Mouse (Mus musculus): ENCODE measurements around the gene Adgrd1.

DNA sequence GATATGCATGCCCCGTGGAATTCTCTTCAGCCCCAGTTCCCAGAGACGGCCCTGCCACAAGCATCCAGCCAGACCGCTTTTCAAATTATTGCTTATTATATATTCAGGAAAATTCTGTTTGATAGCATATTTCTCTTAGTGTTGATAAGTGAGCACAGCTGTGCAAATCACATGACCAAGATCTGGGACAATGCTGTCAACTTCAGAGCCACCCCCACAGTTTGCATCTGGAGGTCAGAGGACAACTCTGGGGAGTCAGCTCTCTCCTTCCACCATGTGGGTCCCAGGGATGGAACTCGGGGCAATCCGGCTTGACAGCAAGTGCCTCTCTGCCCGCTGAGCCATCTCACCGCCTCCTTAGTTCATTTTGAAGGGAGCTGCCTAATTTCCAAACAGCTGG, 69.0 kb downstream of the Adgrd1 start:
- no peak for TF ChIP-seq CTCF (IDR thresholded peaks at IDR 0.05; ENCODE audit: borderline replicate concordance, control insufficient read depth, extremely low read depth, insufficient read depth, low read length, poor library complexity)
- TF ChIP-seq POLR2A (IDR thresholded peaks at IDR 0.05; ENCODE audit: control insufficient read depth, extremely low read depth, insufficient read depth, low read length, poor library complexity), result no peak
